Mouse (Mus musculus) midbrain, embryonic 15.5 days (tissue): ENCODE measurements around the gene Stx1b. TPM values are rescaled to one million over a fixed set of nuclear protein-coding genes. Genes with fewer than 3 reads are reported as not detected.
"Not testable (repeated sequence)": the region's sequence is repeated elsewhere in the genome, so short reads cannot be mapped to it uniquely, and the experiment has no call there.

Experiments
- ATAC-seq: fragments of 200-750 bp; cut with Nextera tagmentation; replicated peaks from 2 replicates; pipeline ENCODE4 v1.8.0; 2017; ENCODE audit warnings: moderate TSS enrichment
- H3K27ac ChIP-seq: fragments of 300-500 bp; sonication (generic); 2 replicates; pipeline ENCODE4 v1.5.1; 2015; ENCODE audit warnings: mild to moderate bottlenecking, inconsistent platforms
- H3K27me3 ChIP-seq: fragments of 300-500 bp; sonication (generic); replicated peaks from 2 replicates; pipeline ENCODE4 v1.6.1; 2015; ENCODE audit warnings: inconsistent platforms
- H3K36me3 ChIP-seq: fragments of 300-500 bp; sonication (generic); replicated peaks from 2 replicates; pipeline ENCODE4 v1.6.1; 2015; ENCODE audit warnings: inconsistent platforms
- H3K4me1 ChIP-seq: fragments of 300-500 bp; sonication (generic); 2 replicates; pipeline ENCODE4 v1.6.1; 2015; ENCODE audit warnings: inconsistent platforms
- H3K4me2 ChIP-seq: fragments of 300-500 bp; sonication (generic); 2 replicates; pipeline ENCODE4 v1.6.1; 2015; ENCODE audit warnings: inconsistent platforms, mild to moderate bottlenecking, moderate library complexity
- H3K4me3 ChIP-seq: fragments of 300-500 bp; sonication (generic); 2 replicates; pipeline ENCODE4 v1.5.1; 2015; ENCODE audit warnings: mild to moderate bottlenecking, inconsistent platforms
- H3K9ac ChIP-seq: fragments of 300-500 bp; sonication (generic); 2 replicates; pipeline ENCODE4 v1.6.1; 2015; ENCODE audit warnings: mild to moderate bottlenecking, inconsistent platforms
- H3K9me3 ChIP-seq: fragments of 300-500 bp; sonication (generic); 2 replicates; pipeline ENCODE4 v1.6.1; 2016; ENCODE audit warnings: inconsistent platforms
- WGBS: fragments of 180-500 bp; shearing (Covaris S2); methylation state at CpG from one replicate; pipeline ENCODE4 v1.1.7; 2015; ENCODE audit warnings: mixed read lengths; 5-methylcytosine and 5-hydroxymethylcytosine counted together
- polyA plus RNA-seq: library from polyadenylated mRNA; unstranded; fragments of >200 nt; fragmentation: Nextera tagmentation; extraction: Ambion mirVana; gene quantifications from 2 replicates; pipeline ENCODE4 v1.2.1, GENCODE M21; 2015

The Stx1b gene
- polyA plus RNA-seq, 1 experiment from 2014 or later = 72.9 TPM

DNA sequence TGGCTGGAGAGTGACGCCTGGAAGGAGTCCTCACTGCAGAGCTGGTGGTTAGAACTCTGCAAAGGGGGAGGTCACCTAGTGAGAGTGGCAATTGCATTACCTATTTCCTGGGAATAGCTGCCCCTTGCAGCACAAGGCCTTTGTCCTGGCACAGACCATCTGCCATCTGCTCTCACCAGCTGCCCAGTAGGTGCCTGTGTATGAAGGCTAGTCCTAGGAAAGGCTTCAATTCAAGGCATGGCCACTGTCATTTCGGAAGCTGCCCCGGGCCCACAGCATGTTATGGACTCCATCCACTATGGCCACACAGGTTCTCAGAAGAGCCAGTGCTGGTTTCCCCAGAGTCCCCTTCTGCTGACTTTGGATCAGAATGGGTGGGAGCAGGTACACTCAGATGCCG, 25.8 kb downstream of the Stx1b start:
- no peak for ATAC-seq
- Histone ChIP-seq H3K27me3 (no peaks in the 10 kb centered on the region), H3K4me1 (peaks cover 9% of the 10 kb centered on the region), H3K4me3 (no peak overlapping the region), H3K4me2 (no peak overlapping the region), H3K27ac (no peak overlapping the region), H3K9me3 (no peaks in the 10 kb centered on the region), H3K9ac (no peak overlapping the region), H3K36me3 (peaks cover 50% of the 10 kb centered on the region)
- 90% methylated on average over 4 of the region's 4 CpGs for WGBS

DNA sequence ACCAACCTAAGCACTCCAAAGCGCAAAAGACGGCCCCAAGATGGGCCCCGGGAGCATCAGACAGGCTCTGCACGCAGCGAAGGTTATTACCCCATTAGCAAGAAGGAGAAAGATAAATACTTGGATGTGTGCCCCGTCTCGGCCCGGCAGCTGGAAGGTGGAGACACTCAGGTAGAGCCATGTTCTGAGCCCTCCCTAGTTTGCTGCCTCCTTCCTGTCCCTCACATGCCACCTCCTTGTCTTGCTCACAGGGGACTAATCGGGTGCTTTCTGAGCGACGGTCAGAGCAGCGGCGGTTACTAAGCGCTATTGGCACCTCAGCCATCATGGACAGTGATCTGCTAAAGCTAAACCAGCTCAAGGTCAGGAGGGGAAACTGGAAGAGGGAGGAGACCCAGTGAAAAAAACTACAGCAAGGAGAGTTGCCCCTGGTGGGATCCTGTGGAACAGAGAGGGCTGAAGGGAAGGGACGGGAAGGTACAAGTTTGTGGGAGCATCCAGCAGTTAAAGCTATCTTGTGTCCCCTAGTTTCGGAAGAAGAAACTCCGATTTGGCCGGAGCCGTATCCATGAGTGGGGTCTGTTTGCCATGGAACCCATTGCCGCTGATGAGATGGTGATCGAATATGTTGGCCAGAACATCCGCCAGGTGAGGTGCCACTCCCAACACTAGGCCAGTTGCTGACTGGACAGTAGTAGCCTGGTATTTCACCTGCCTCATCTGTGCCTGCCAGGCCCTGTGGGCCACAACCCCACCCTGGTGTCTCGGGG, 27.1 kb downstream of the Stx1b start:
- no peak overlapping the region for H3K4me3 ChIP-seq
- no peaks in the 10 kb centered on the region for H3K27me3 ChIP-seq
- no peaks in the 10 kb centered on the region for H3K9me3 ChIP-seq
- ATAC-seq = no peak
- H3K36me3 ChIP-seq = peaks cover 57% of the 10 kb centered on the region
- peaks cover 9% of the 10 kb centered on the region for H3K4me1 ChIP-seq
- WGBS = 94% methylated on average over 23 of the region's 23 CpGs
- no peak overlapping the region for H3K4me2 ChIP-seq
- no peak overlapping the region for H3K27ac ChIP-seq
- no peak overlapping the region for H3K9ac ChIP-seq

DNA sequence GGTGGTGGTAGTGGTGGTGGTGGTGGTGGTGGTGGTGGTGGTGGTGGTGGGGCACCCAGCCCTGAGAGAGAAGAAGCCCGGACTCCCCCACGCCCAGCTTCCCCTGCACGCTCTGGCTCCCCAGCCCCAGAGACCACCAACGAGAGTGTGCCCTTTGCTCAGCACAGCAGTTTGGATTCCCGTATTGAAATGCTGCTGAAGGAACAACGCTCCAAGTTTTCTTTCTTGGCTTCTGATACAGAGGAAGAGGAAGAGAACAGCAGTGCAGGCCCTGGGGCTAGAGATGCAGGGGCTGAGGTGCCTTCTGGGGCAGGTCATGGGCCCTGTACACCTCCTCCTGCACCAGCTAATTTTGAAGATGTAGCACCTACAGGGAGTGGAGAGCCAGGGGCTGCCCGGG, 39.0 kb downstream of the Stx1b start, which contains the start of gene Gm49388:
Gene Gm49388 (plus strand): TSS at position 301 of the 400 bp plus-strand sequence.
- no peak for ATAC-seq
- WGBS = 94% methylated on average over 7 of the region's 7 CpGs
- H3K27ac ChIP-seq = no peak within 1 kb of the TSS
- H3K27me3 ChIP-seq = no peaks in the 10 kb centered on the region
- H3K36me3 ChIP-seq = peaks cover 85% of the 10 kb centered on the region
- H3K4me3 ChIP-seq = no peak within 1 kb of the TSS
- no peaks in the 10 kb centered on the region for H3K9me3 ChIP-seq
- H3K4me1 ChIP-seq = no peaks in the 10 kb centered on the region
- no peak within 1 kb of the TSS for H3K4me2 ChIP-seq
- no peak within 1 kb of the TSS for H3K9ac ChIP-seq

DNA sequence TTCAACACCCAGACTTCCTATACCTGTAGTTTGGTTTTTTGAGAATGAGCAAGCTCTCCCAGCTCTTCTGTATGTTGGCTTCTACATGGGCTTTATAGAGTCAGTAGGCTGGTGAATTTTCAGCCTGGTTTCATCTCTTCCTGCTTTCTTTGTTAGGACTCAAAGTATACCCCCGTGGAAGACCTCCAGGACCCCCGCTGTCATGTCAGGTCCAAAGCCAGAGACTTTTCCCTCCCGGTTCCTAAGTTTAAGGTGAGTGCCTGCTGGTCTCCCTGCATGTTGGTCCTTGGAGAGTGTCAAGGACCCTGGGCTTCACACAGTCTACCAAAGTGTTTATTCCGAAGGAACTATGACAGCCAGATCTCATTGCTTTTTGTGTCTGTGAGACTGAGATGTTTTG, 46.0 kb downstream of the Stx1b start:
- Histone ChIP-seq H3K27ac (no peak overlapping the region), H3K36me3 (peaks cover 23% of the 10 kb centered on the region; the same call in 1 of the 2 replicates), H3K4me3 (peak overlapping the region; percentile 80), H3K4me1 (peaks cover 14% of the 10 kb centered on the region), H3K4me2 (peak overlapping the region; percentile 61), H3K9me3 (no peaks in the 10 kb centered on the region), H3K27me3 (no peaks in the 10 kb centered on the region), H3K9ac (peak overlapping the region; percentile 79)
- WGBS = 67% methylated on average over 4 of the region's 4 CpGs
- no peak for ATAC-seq

DNA sequence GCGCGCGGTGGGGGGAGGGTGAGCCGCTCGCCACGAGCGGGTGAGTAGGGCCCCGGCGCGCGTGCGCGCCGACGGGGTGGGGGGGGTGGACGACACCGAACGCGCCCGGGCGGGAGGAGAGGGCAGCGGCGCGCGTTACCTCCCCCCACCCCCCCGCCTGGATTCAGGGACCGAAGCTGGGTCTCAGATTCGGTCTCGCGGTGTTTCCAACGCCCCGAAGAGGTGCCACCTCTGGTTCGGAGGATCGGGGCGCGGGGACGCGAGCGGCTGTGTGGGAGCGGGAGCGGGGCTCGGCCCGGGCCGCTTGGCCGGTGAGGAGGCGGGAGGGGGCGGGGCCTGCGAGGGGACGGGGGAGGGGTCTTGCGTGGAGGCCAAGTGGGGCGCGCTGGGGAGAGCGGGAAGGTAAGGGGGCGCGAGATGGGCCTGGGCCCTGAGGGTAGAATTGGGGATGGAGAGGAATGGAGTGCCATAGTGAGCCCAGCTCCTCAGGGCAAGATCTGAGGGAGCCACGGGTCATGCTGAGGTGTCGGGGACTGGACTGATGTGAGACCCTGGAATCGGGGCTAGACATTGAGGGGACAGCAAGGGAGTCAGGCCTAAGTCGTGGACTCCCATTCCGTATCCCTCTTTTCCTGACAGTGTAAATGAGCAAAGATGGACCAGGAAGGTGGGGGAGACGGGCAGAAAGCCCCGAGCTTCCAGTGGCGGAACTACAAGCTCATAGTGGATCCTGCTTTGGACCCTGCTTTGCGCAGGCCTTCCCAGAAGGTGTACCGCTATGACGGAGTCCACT, 46.7 kb downstream of the Stx1b start:
- H3K4me2 ChIP-seq = peak overlapping the region; percentile 61
- peak overlapping the region; percentile 80 for H3K4me3 ChIP-seq
- H3K9me3 ChIP-seq = no peaks in the 10 kb centered on the region
- peak overlapping the region; percentile 79 for H3K9ac ChIP-seq
- H3K36me3 ChIP-seq = peaks cover 23% of the 10 kb centered on the region; the same call in 1 of the 2 replicates
- H3K27ac ChIP-seq = peak overlapping the region; percentile 98
- H3K4me1 ChIP-seq = peaks cover 14% of the 10 kb centered on the region
- H3K27me3 ChIP-seq = no peaks in the 10 kb centered on the region
- ATAC-seq = peak; percentile 44
- WGBS = 2% methylated on average over 59 of the region's 66 CpGs

DNA sequence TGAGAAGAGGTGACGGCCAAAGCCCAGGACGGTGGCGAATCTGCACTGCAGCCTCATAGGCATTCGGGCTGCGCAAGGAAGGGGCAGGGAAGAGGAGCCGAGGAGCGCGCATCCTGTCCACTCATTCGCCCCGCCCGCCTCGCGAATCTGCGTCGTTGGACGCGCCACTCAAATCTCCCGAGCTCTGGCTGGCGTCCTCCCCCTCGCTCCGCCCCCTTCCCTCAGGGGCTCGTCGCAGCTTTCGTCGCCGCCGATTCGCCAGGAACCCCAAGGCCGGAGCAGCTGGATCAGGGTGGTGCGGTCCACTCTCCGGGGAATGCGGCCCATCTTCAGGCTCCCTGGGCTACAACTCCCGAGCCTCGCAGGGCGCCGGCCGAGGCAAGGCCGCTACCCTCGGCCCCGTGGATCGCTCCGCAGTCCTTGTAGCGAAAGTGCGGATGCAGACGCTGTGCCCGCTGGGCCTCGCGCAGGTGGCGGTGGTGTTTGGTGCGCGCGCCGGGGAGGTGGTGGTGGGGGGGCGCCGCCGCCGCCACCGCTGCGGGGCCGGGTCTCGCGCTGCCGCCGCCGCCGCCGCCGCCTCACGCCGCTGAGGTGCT, 47.4 kb downstream of the Stx1b start:
- no peaks in the 10 kb centered on the region for H3K27me3 ChIP-seq
- peak overlapping the region; percentile 98 for H3K27ac ChIP-seq
- peak overlapping the region; percentile 80 for H3K4me3 ChIP-seq
- no peaks in the 10 kb centered on the region for H3K9me3 ChIP-seq
- ATAC-seq = peak; percentile 94
- peak overlapping the region; percentile 61 for H3K4me2 ChIP-seq
- H3K9ac ChIP-seq = peak overlapping the region; percentile 79
- peaks cover 14% of the 10 kb centered on the region for H3K4me1 ChIP-seq
- peaks cover 16% of the 10 kb centered on the region; the same call in 1 of the 2 replicates for H3K36me3 ChIP-seq
- WGBS = under 1% methylated on average over 68 of the region's 70 CpGs

DNA sequence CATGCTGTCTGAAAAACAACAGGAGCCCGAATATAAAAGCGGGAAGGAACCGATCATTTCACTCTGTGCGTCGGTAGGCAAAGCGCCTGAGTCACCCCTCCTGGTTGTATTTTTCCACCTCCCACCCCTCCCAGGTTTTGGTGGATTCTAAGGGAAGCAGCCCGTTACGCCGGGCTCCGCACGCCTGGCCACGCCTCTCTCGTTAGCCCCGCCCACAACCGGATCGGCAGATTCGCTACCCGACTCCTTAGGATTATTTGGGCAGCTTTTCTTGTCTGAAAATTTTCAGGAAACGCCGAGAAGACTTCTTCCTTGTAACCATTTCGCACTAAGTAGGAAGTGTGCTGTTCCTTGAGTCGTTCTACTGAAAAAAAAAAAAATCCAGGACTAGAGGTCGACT, 47.9 kb downstream of the Stx1b start, which contains the start of gene Setd1a:
Gene Setd1a (plus strand): TSS at position 245 of the 400 bp plus-strand sequence.
- peaks cover 14% of the 10 kb centered on the region for H3K4me1 ChIP-seq
- peak; percentile 81 for ATAC-seq
- H3K36me3 ChIP-seq = peaks cover 11% of the 10 kb centered on the region; the same call in 1 of the 2 replicates
- WGBS = under 1% methylated on average over 23 of the region's 23 CpGs
- H3K9ac ChIP-seq = peak within 1 kb of the TSS; percentile 79
- no peaks in the 10 kb centered on the region for H3K9me3 ChIP-seq
- peak within 1 kb of the TSS; percentile 98 for H3K27ac ChIP-seq
- peak within 1 kb of the TSS; percentile 61 for H3K4me2 ChIP-seq
- H3K4me3 ChIP-seq = peak within 1 kb of the TSS; percentile 80
- H3K27me3 ChIP-seq = no peaks in the 10 kb centered on the region

DNA sequence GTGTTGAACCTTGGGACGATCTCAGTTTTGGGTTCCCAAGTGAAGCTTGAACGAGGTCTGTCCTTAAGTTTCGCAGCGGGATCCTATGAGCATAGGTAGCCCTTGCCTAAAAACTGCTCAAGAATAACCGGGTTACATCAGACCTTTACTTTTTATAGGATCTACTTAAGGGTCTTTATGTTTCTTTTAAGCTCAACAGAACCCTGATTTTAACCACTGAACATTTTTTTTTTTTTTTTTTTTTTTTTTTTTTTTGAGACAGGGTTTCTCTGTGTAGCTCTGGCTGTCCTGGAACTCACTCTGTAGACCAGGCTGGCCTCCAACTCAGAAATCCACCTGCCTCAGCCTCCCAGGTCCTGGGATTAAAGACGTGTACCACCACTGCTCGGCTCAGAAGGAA, 48.5 kb downstream of the Stx1b start:
- not testable (repeated sequence) for H3K27me3 ChIP-seq, ATAC-seq, H3K9me3 ChIP-seq, H3K36me3 ChIP-seq
- H3K27ac ChIP-seq = peak overlapping the region; percentile 98
- H3K9ac ChIP-seq = peak overlapping the region; percentile 79
- WGBS = 73% methylated on average over 7 of the region's 7 CpGs
- peak overlapping the region; percentile 61 for H3K4me2 ChIP-seq
- peaks cover 18% of the 10 kb centered on the region for H3K4me1 ChIP-seq
- H3K4me3 ChIP-seq = peak overlapping the region; percentile 80

DNA sequence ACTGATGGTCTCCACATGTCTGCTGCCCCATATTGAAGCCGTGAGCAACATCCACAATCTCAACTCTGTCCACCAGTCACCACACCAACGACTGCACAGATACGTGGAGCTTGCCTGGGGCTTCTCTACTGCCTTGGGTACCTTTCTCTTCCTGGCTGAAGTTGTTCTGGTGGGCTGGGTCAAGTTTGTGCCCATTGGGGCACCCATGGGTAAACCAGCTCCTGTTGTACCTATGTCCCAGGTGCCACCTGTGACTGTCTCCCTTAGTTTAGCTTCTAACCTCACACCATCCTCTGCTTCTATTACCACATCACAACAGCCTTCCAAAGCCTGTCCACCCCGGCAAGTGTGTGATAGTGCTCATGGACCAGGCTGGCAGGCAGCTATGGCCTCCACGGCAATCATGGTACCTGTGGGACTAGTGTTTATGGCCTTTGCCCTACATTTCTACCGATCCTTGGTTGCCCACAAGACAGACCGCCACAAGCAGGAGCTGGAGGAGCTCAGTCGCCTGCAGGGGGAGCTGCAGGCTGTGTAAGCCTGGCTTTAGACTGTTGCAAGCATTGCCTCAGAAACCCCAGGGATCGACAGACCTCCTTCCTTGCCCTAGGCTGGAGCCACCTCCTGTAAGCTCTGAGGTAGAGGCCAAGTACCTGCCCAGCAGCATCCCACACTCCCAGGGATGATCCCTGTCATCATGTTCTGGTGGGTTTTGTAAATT, 50.5 kb downstream of the Stx1b start:
- Histone ChIP-seq H3K4me1 (peaks cover 36% of the 10 kb centered on the region), H3K4me3 (no peak overlapping the region), H3K9me3 (no peaks in the 10 kb centered on the region), H3K36me3 (no peaks in the 10 kb centered on the region), H3K4me2 (no peak overlapping the region), H3K27ac (no peak overlapping the region), H3K27me3 (no peaks in the 10 kb centered on the region), H3K9ac (no peak overlapping the region)
- no peak for ATAC-seq
- WGBS = 44% methylated on average over 9 of the region's 9 CpGs

DNA sequence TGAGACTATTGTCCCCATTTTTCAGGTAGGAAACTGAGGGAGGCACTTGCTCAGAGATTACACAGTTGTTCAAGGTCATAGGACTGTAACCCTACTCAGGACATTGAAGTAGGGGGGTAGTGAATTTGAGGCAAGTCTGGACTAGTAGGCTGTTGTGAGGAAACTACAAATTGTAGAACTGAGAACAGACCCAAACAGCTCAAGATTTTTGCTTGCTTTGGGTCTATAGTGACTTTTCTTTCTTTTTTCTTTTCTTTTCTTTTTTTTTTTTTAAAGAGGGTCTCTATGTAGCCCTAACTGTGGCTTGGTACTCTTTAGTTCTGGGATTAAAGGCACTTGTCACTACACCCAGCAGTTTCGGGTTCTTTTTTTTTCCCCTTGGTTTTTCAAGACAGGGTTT, 51.8 kb downstream of the Stx1b start:
- Histone ChIP-seq H3K27ac (no peak overlapping the region), H3K4me3 (no peak overlapping the region), H3K27me3 (no peaks in the 10 kb centered on the region), H3K4me1 (peaks cover 32% of the 10 kb centered on the region), H3K36me3 (peaks cover 5% of the 10 kb centered on the region; the same call in 1 of the 2 replicates), H3K4me2 (no peak overlapping the region), H3K9ac (no peak overlapping the region), H3K9me3 (no peaks in the 10 kb centered on the region)
- no peak for ATAC-seq
- 97% methylated on average over 1 of the region's 1 CpGs for WGBS

DNA sequence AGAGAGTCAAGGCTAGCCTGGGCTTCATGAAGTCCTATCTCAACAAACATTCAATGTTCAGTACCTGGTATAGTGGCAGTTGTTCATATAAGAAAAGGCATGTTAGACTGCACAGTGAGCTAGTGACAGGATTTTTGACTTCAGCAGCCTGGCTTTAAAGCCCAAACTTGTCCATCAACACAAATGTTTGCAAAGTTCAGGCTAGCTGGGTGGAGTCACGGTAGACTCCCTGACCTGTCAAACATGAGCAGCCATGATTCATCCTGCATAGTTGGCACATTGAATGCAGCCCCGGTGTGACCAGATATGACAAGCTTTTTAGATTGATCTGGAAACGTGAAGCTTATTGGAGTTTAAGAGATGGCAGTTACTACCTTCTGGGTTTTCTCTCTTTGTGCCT, 52.3 kb downstream of the Stx1b start:
- H3K36me3 ChIP-seq = peaks cover 9% of the 10 kb centered on the region; the same call in 1 of the 2 replicates
- no peaks in the 10 kb centered on the region for H3K9me3 ChIP-seq
- H3K4me1 ChIP-seq = peaks cover 32% of the 10 kb centered on the region
- no peak for ATAC-seq
- WGBS = 85% methylated on average over 3 of the region's 3 CpGs
- no peak overlapping the region for H3K9ac ChIP-seq
- H3K27me3 ChIP-seq = no peaks in the 10 kb centered on the region
- H3K4me2 ChIP-seq = no peak overlapping the region
- H3K27ac ChIP-seq = no peak overlapping the region
- H3K4me3 ChIP-seq = no peak overlapping the region
